Mouse (Mus musculus): ENCODE results near the gene Capn7. TPM values are rescaled to one million over a fixed set of nuclear protein-coding genes. Genes with fewer than 3 reads are reported as not detected.

The Capn7 gene
- polyA plus RNA-seq, 1 experiment, result 37.5 TPM

DNA sequence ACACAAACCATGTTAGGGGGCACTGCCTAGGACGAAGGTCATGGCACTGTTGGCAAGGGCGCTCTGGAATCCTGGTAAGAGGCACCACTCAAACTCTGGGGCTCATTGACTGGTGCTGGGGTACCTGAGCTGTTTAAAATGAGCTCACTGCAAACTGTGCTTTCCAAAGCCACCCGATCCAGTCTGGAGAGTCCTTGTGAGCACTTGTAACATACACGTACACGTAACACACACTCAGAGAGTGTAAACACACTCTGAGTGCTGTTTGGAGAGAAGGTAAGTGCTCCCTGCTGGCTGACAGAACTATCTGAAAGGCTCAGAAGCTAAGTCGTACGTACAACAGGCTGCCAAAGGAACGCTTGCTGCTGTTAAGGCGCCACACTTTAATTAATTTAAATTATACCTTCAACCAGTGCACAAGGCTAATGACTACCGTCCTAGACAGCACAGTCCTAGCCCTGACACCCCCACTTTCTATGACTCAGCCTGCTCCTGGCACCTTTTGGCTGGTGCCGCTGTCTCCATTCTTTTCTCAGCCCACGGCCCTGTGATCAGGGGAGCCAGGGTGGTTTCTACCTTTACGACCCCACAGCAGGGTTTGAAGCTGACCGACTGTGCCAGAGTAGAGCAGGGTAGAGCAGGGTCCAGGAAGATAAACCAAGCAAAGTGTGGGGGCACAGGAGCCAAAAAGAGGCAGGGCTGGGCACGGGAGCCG lies 80.6 kb downstream of the Capn7 start:
- Histone ChIP-seq H3K4me3 (ENCODE audit: insufficient read depth, low read length) (no peak overlapping the region), H3K4me1 (ENCODE audit: control insufficient read depth, insufficient read depth, low read length) (peaks cover 67% of the 10 kb centered on the region), H3K27ac (ENCODE audit: insufficient read depth, low read depth, low read length) (no peak overlapping the region)
- TF ChIP-seq CTCF (IDR thresholded peaks at IDR 0.05; ENCODE audit: low read depth, low read length), result no peak
- no peak for TF ChIP-seq POLR2A (IDR thresholded peaks at IDR 0.05; ENCODE audit: borderline replicate concordance, low read depth, low read length)

DNA sequence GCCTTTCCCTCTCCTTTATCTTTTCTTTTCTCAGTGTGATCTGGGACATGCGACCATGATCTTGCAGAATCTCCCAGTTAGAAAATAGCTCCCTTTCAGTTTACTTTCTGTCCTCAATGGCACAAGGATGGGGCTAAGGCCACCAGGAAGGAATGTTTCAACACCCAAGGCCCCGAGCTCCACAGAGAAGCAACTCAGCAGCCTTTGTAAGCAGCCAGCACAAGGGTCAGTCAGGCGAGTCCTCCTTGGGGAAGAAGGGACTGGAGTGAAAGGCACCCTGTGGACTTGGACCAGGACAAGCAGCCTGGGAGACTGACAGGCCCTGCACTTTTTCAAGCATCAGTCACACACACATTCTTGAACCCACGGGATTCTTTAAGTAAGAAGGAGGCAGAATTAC lies 82.8 kb downstream of the Capn7 start:
- peaks cover 66% of the 10 kb centered on the region for H3K4me1 ChIP-seq (ENCODE audit: control insufficient read depth, insufficient read depth, low read length)
- H3K27ac ChIP-seq (ENCODE audit: insufficient read depth, low read depth, low read length), result no peak overlapping the region
- H3K4me3 ChIP-seq (ENCODE audit: insufficient read depth, low read length), result no peak overlapping the region
- TF ChIP-seq CTCF (IDR thresholded peaks at IDR 0.05; ENCODE audit: low read depth, low read length) (no peak), POLR2A (IDR thresholded peaks at IDR 0.05; ENCODE audit: borderline replicate concordance, low read depth, low read length) (no peak)

DNA sequence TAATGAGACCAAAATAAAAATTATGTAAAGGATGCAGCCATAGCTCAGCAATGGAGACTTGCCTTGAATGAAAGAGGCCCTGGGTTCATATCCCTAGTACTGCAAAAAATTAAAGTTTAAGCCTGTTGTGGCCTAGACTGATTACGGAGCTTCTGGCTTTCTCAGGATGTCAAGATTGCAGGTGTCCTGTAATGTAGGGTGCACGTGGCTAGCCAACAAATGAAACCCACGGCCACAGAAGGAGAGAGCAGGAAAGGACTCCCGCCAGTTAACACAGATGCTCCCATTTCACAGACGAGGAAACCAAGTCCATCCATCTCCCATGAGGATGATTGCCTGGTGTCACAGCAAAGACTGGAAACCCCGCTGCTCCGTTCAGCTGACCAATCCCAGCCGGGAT lies 83.7 kb downstream of the Capn7 start:
- H3K27ac ChIP-seq (ENCODE audit: insufficient read depth, low read depth, low read length), result no peak overlapping the region

DNA sequence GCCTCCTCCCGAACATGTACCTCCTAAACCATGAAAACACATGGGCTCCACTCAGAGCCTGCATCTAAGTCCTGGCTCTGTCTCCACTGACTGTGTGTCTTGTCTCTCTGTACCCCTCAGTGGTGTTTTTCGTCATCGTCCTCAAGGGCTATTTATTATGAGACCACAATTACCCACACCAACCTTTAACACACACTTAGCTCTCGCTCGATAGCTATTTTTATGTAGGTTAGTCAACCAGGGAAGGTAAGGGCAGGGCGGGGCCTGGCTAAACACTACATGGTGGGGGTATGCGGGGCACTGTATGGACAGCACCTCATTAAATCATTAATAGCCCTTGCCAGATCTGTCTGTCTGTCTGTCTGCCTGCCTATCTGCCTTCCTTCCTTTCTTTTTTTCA lies 84.1 kb downstream of the Capn7 start:
- TF ChIP-seq CTCF (IDR thresholded peaks at IDR 0.05; ENCODE audit: low read depth, low read length) (no peak), POLR2A (IDR thresholded peaks at IDR 0.05; ENCODE audit: borderline replicate concordance, low read depth, low read length) (no peak)
- Histone ChIP-seq H3K4me3 (ENCODE audit: insufficient read depth, low read length) (no peak overlapping the region), H3K27ac (ENCODE audit: insufficient read depth, low read depth, low read length) (no peak overlapping the region), H3K4me1 (ENCODE audit: control insufficient read depth, insufficient read depth, low read length) (peaks cover 58% of the 10 kb centered on the region)

More for the DNA sequence above, 83.7 kb downstream of the Capn7 start:
- H3K4me3 ChIP-seq (ENCODE audit: insufficient read depth, low read length), result no peak overlapping the region
- TF ChIP-seq CTCF (IDR thresholded peaks at IDR 0.05; ENCODE audit: low read depth, low read length), result no peak
- TF ChIP-seq POLR2A (IDR thresholded peaks at IDR 0.05; ENCODE audit: borderline replicate concordance, low read depth, low read length), result no peak
- H3K4me1 ChIP-seq (ENCODE audit: control insufficient read depth, insufficient read depth, low read length), result peaks cover 62% of the 10 kb centered on the region

DNA sequence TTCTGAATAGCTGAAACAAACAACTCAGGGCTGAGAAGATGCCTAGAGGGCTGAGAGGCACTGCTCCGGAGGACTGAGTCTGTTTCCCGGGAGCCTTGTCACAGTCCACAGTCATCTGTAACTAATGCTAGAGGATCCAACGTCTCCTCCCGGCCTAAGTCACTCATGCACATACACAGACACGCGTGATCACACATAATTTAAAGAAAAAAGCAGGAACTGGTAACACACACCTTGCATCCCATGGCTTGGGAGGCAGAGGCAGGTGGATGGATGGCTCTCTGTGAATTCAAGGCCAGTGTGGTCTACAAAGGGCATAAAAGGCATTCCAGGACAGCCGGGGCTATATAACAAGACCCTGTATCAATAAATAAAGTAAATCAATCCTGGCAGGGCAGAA lies 84.5 kb downstream of the Capn7 start:
- H3K4me1 ChIP-seq (ENCODE audit: control insufficient read depth, insufficient read depth, low read length), result peaks cover 55% of the 10 kb centered on the region
- no peak overlapping the region for H3K4me3 ChIP-seq (ENCODE audit: insufficient read depth, low read length)
- H3K27ac ChIP-seq (ENCODE audit: insufficient read depth, low read depth, low read length), result no peak overlapping the region

More for the DNA sequence above, 84.5 kb downstream of the Capn7 start:
- TF ChIP-seq POLR2A (IDR thresholded peaks at IDR 0.05; ENCODE audit: borderline replicate concordance, low read depth, low read length) (no peak), CTCF (IDR thresholded peaks at IDR 0.05; ENCODE audit: low read depth, low read length) (no peak)

Other genes with a start within 250 kb of the Capn7 start
- gene Smim4, start 207.7 kb upstream of the Capn7 start, polyA plus RNA-seq (2012; ENCODE audit: insufficient read depth, insufficient read length, missing spikeins), result 90.6 and 95.8 TPM in 2 replicates
- 135 and 136 TPM in 2 replicates for gene Nt5dc2, start 205.6 kb upstream of the Capn7 start, polyA plus RNA-seq (2012; ENCODE audit: insufficient read depth, insufficient read length, missing spikeins)
- gene Stab1, start 168.0 kb upstream of the Capn7 start, polyA plus RNA-seq (2012; ENCODE audit: insufficient read depth, insufficient read length, missing spikeins), result 1,445 and 1,606 TPM in 2 replicates
- 4.0 and 4.1 TPM in 2 replicates for gene Tnnc1, start 128.3 kb upstream of the Capn7 start, polyA plus RNA-seq (2012; ENCODE audit: insufficient read depth, insufficient read length, missing spikeins)
- 366 and 398 TPM in 2 replicates for gene Nisch, start 119.7 kb upstream of the Capn7 start, polyA plus RNA-seq (2012; ENCODE audit: insufficient read depth, insufficient read length, missing spikeins)
- not detected in 2 replicates for gene Sema3g, start 118.8 kb upstream of the Capn7 start, polyA plus RNA-seq (2012; ENCODE audit: insufficient read depth, insufficient read length, missing spikeins)
- gene Phf7, start 85.3 kb upstream of the Capn7 start, polyA plus RNA-seq (2012; ENCODE audit: insufficient read depth, insufficient read length, missing spikeins), result 10.5 and 13.2 TPM in 2 replicates
- gene Bap1, start 85.2 kb upstream of the Capn7 start, polyA plus RNA-seq (2012; ENCODE audit: insufficient read depth, insufficient read length, missing spikeins), result 31.2 and 33.1 TPM in 2 replicates
- not detected in 2 replicates for gene Dnah1, start 12.7 kb upstream of the Capn7 start, polyA plus RNA-seq (2012; ENCODE audit: insufficient read depth, insufficient read length, missing spikeins)
- gene Sh3bp5, start 99.4 kb downstream of the Capn7 start, polyA plus RNA-seq (2012; ENCODE audit: insufficient read depth, insufficient read length, missing spikeins), result 93.0 and 99.5 TPM in 2 replicates
- gene Eaf1, start 157.8 kb downstream of the Capn7 start, polyA plus RNA-seq (2012; ENCODE audit: insufficient read depth, insufficient read length, missing spikeins), result 25.8 and 27.0 TPM in 2 replicates
- gene Mettl6, start 158.4 kb downstream of the Capn7 start, polyA plus RNA-seq (2012; ENCODE audit: insufficient read depth, insufficient read length, missing spikeins), result 30.6 and 30.8 TPM in 2 replicates

Measured in bone marrow macrophage, adult 2 months (primary cell).